Mouse (Mus musculus): ENCODE measurements around the gene Krt87. TPM values are rescaled to one million over a fixed set of nuclear protein-coding genes. Genes with fewer than 3 reads are reported as not detected.

Krt87 gene
- 0.20 and 0.21 TPM in 2 replicates for polyA plus RNA-seq (2015; fragmentation: Nextera tagmentation; extraction: Ambion mirVana)

GRCm38 (mm10) chr15:101438555-101438954 lies at the start of gene Krt87:
Gene Krt87, minus strand, starts transcription at chr15:101438804.
- Histone ChIP-seq H3K4me3 (replicated peaks) (peak within 1 kb of the TSS; percentile 12), H3K4me1 (replicated peaks) (peaks cover 5% of the 10 kb centered on the region), H3K27me3 (replicated peaks) (peaks cover 23% of the 10 kb centered on the region), H3K4me2 (replicated peaks) (peak within 1 kb of the TSS; percentile 56), H3K9ac (no peak within 1 kb of the TSS), H3K9me3 (no peaks in the 10 kb centered on the region), H3K27ac (no peak within 1 kb of the TSS), H3K36me3 (no peaks in the 10 kb centered on the region)
- WGBS: 4% methylated on average over 34 of the region's 34 CpGs
- no peak for ATAC-seq

GRCm38 (mm10) chr15:101485911-101486635 lies 47.5 kb upstream of the Krt87 start:
- Histone ChIP-seq H3K4me3 (replicated peaks) (no peak overlapping the region), H3K27ac (no peak overlapping the region), H3K4me1 (replicated peaks) (no peaks in the 10 kb centered on the region), H3K27me3 (replicated peaks) (no peaks in the 10 kb centered on the region), H3K4me2 (replicated peaks) (no peak overlapping the region), H3K9ac (no peak overlapping the region), H3K9me3 (no peaks in the 10 kb centered on the region), H3K36me3 (no peaks in the 10 kb centered on the region)
- no peak for ATAC-seq
- WGBS: 86% methylated on average over 11 of the region's 11 CpGs

- Histone ChIP-seq H3K9ac (no peak overlapping the region), H3K4me1 (replicated peaks) (no peaks in the 10 kb centered on the region), H3K4me3 (replicated peaks) (no peak overlapping the region), H3K36me3 (no peaks in the 10 kb centered on the region), H3K27ac (no peak overlapping the region), H3K4me2 (replicated peaks) (no peak overlapping the region), H3K27me3 (replicated peaks) (no peaks in the 10 kb centered on the region), H3K9me3 (no peaks in the 10 kb centered on the region)
- no peak for ATAC-seq
- WGBS: 45% methylated on average over 1 of the region's 1 CpGs
Measured at GRCm38 (mm10) chr15:101484939-101485338, 46.3 kb upstream of the Krt87 start.

GRCm38 (mm10) chr15:101483646-101484045 lies 45.0 kb upstream of the Krt87 start:
- Histone ChIP-seq H3K4me1 (replicated peaks) (peaks cover 5% of the 10 kb centered on the region; the same call in 1 of the 2 replicates), H3K27ac (no peak overlapping the region), H3K4me2 (replicated peaks) (no peak overlapping the region), H3K9me3 (no peaks in the 10 kb centered on the region), H3K9ac (no peak overlapping the region), H3K36me3 (no peaks in the 10 kb centered on the region), H3K27me3 (replicated peaks) (peaks cover 6% of the 10 kb centered on the region), H3K4me3 (replicated peaks) (no peak overlapping the region)
- ATAC-seq: no peak
- WGBS: 63% methylated on average over 1 of the region's 1 CpGs

GRCm38 (mm10) chr15:101482056-101482455 lies 43.5 kb upstream of the Krt87 start:
- no peak overlapping the region for H3K4me2 ChIP-seq (replicated peaks)
- no peak overlapping the region for H3K9ac ChIP-seq
- peaks cover 5% of the 10 kb centered on the region; the same call in 1 of the 2 replicates for H3K4me1 ChIP-seq (replicated peaks)
- H3K9me3 ChIP-seq: no peaks in the 10 kb centered on the region
- no peak overlapping the region for H3K27ac ChIP-seq
- peaks cover 6% of the 10 kb centered on the region for H3K27me3 ChIP-seq (replicated peaks)
- H3K4me3 ChIP-seq (replicated peaks): no peak overlapping the region
- no peaks in the 10 kb centered on the region for H3K36me3 ChIP-seq
- 43% methylated on average over 4 of the region's 4 CpGs for WGBS
- ATAC-seq: no peak

- Histone ChIP-seq H3K4me1 (replicated peaks) (peaks cover 5% of the 10 kb centered on the region; the same call in 1 of the 2 replicates), H3K4me2 (replicated peaks) (peak overlapping the region; percentile 77), H3K4me3 (replicated peaks) (peak overlapping the region; percentile 27), H3K36me3 (no peaks in the 10 kb centered on the region), H3K9ac (peak overlapping the region; percentile 36; the same call in 1 of the 2 replicates), H3K9me3 (no peaks in the 10 kb centered on the region), H3K27me3 (replicated peaks) (peaks cover 6% of the 10 kb centered on the region), H3K27ac (no peak overlapping the region)
- ATAC-seq: no peak
- WGBS: 36% methylated on average over 11 of the region's 11 CpGs
Measured at GRCm38 (mm10) chr15:101479666-101480060, 41.1 kb upstream of the Krt87 start.

GRCm38 (mm10) chr15:101479007-101479665 lies 40.5 kb upstream of the Krt87 start:
- peaks cover 6% of the 10 kb centered on the region for H3K27me3 ChIP-seq (replicated peaks)
- H3K4me1 ChIP-seq (replicated peaks): peaks cover 5% of the 10 kb centered on the region; the same call in 1 of the 2 replicates
- no peak overlapping the region for H3K27ac ChIP-seq
- H3K36me3 ChIP-seq: no peaks in the 10 kb centered on the region
- no peaks in the 10 kb centered on the region for H3K9me3 ChIP-seq
- peak overlapping the region; percentile 77 for H3K4me2 ChIP-seq (replicated peaks)
- WGBS: 8% methylated on average over 31 of the region's 31 CpGs
- H3K4me3 ChIP-seq (replicated peaks): peak overlapping the region; percentile 27
- ATAC-seq: peak; percentile 53
- H3K9ac ChIP-seq: peak overlapping the region; percentile 36

- Histone ChIP-seq H3K9ac (no peak within 1 kb of the TSS), H3K27me3 (replicated peaks) (no peaks in the 10 kb centered on the region; the same call in 1 of the 2 replicates), H3K4me2 (replicated peaks) (no peak within 1 kb of the TSS), H3K27ac (no peak within 1 kb of the TSS), H3K4me1 (replicated peaks) (no peaks in the 10 kb centered on the region), H3K4me3 (replicated peaks) (no peak within 1 kb of the TSS), H3K36me3 (no peaks in the 10 kb centered on the region), H3K9me3 (no peaks in the 10 kb centered on the region)
- WGBS: 27% methylated on average over 10 of the region's 10 CpGs
- ATAC-seq: peak; percentile 41; the same call in 1 of the 2 replicates
Measured at GRCm38 (mm10) chr15:101472952-101473528, 34.4 kb upstream of the Krt87 start, which contains the start of gene Krt86. Gene Krt86, plus strand, starts transcription at chr15:101473478.

GRCm38 (mm10) chr15:101469093-101469492 lies 30.5 kb upstream of the Krt87 start:
- Histone ChIP-seq H3K9me3 (no peaks in the 10 kb centered on the region), H3K4me2 (replicated peaks) (no peak overlapping the region), H3K9ac (no peak overlapping the region), H3K4me3 (replicated peaks) (no peak overlapping the region), H3K36me3 (no peaks in the 10 kb centered on the region), H3K4me1 (replicated peaks) (no peaks in the 10 kb centered on the region), H3K27ac (no peak overlapping the region), H3K27me3 (replicated peaks) (no peaks in the 10 kb centered on the region)
- WGBS: 84% methylated on average over 4 of the region's 4 CpGs
- ATAC-seq: no peak

GRCm38 (mm10) chr15:101463651-101464050 lies 25.0 kb upstream of the Krt87 start, which contains the start of gene Krt81:
Gene Krt81, minus strand, starts transcription at chr15:101463751.
- no peak within 1 kb of the TSS for H3K27ac ChIP-seq
- H3K9ac ChIP-seq: no peak within 1 kb of the TSS
- no peak within 1 kb of the TSS for H3K4me2 ChIP-seq (replicated peaks)
- ATAC-seq: no peak
- H3K36me3 ChIP-seq: no peaks in the 10 kb centered on the region
- no peak within 1 kb of the TSS for H3K4me3 ChIP-seq (replicated peaks)
- H3K9me3 ChIP-seq: no peaks in the 10 kb centered on the region
- 82% methylated on average over 13 of the region's 13 CpGs for WGBS
- H3K27me3 ChIP-seq (replicated peaks): no peaks in the 10 kb centered on the region
- no peaks in the 10 kb centered on the region for H3K4me1 ChIP-seq (replicated peaks)

GRCm38 (mm10) chr15:101459283-101459682 lies 20.7 kb upstream of the Krt87 start:
- Histone ChIP-seq H3K36me3 (no peaks in the 10 kb centered on the region), H3K4me3 (replicated peaks) (no peak overlapping the region), H3K9ac (no peak overlapping the region), H3K4me1 (replicated peaks) (no peaks in the 10 kb centered on the region), H3K9me3 (no peaks in the 10 kb centered on the region), H3K4me2 (replicated peaks) (no peak overlapping the region), H3K27ac (no peak overlapping the region), H3K27me3 (replicated peaks) (no peaks in the 10 kb centered on the region)
- ATAC-seq: no peak
- WGBS: 76% methylated on average over 14 of the region's 14 CpGs

- Histone ChIP-seq H3K4me3 (replicated peaks) (no peak overlapping the region), H3K9ac (no peak overlapping the region), H3K36me3 (no peaks in the 10 kb centered on the region), H3K4me1 (replicated peaks) (no peaks in the 10 kb centered on the region), H3K9me3 (no peaks in the 10 kb centered on the region), H3K4me2 (replicated peaks) (no peak overlapping the region), H3K27ac (no peak overlapping the region), H3K27me3 (replicated peaks) (no peaks in the 10 kb centered on the region)
- WGBS: 57% methylated on average over 16 of the region's 16 CpGs
- no peak for ATAC-seq
Measured at GRCm38 (mm10) chr15:101458361-101458930, 19.8 kb upstream of the Krt87 start.
